Mouse (Mus musculus) E14TG2a.4 (cell line): ENCODE measurements around the gene Slc19a1.

Experiments used
- CTCF ChIP-seq: conservative IDR thresholded peaks from 2 replicates; pipeline ENCODE4 v1.5.1; 2014; ENCODE audit warnings: low read length
- NANOG ChIP-seq: IDR thresholded peaks from 2 replicates; pipeline ENCODE4 v1.6.1; 2014; ENCODE audit warnings: borderline replicate concordance, low read length, mixed read lengths

DNA sequence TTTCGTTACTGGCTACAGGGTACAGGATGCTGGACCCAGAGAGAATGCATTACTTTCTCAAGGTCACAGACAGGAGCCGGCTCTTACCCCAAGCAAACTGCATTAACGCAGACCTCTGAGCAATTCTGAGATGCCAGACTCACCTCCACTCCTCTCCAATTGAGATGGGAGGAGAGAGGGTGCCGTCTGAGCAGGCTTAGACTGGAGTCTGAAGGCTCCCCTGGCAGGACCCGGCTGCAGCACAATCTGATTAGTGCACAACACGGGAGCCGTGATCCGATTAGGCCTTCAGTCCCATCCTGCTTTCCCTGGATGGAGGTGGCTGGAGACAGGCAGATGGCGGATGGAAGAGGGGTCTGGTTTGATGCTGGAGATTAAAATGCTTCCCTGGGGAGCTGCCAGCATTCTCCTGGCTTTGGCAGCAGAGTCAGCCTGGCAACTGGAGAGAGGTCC, 23.9 kb upstream of the Slc19a1 start:
- TF ChIP-seq CTCF (no peak), NANOG (no peak)
